ENCODE assay signal across 9 mouse cellular contexts in genomic region chr4:108406138-108406860, GRCm38 (mm10). TPM values are rescaled to one million over a fixed set of nuclear protein-coding genes. Genes with fewer than 3 reads are reported as not detected.
DNase-seq lines count a peak whose midpoint lies in the region; ATAC-seq and TF ChIP-seq lines count a peak whose summit lies in the region.
"Had no signal": no experiment of that assay in that cellular context is flagged by ENCODE, and none has a peak within 500 bp of the region (broad histone marks: within the 10 kb centered on the region; RNA-seq: fewer than 3 reads in every experiment).

No protein-coding gene starts in this region.

- 2% methylated on average over 52 of the region's 52 CpGs for WGBS in forebrain, embryonic 12.5 days
- 1% methylated on average over 52 of the region's 52 CpGs for WGBS in heart, embryonic 15.5 days
- WGBS in liver, embryonic 15.5 days (ENCODE audit: insufficient replicate concordance): 3% methylated on average over 52 of the region's 52 CpGs
- WGBS in neural tube, embryonic 13.5 days: 1% methylated on average over 51 of the region's 52 CpGs

- peak; percentile 75 for ATAC-seq in forebrain, embryonic 12.5 days (ENCODE audit: low FRiP score)
- ATAC-seq in heart, embryonic 15.5 days (replicated peaks; ENCODE audit: insufficient number of reproducible peaks, insufficient read depth, low FRiP score, low read depth): peak; percentile 74
- peak; percentile 40; the same call in 1 of the 2 replicates for ATAC-seq in liver, embryonic 15.5 days (ENCODE audit: insufficient read depth)
- ATAC-seq in neural tube, embryonic 13.5 days (ENCODE audit: low read depth): peak; percentile 86

- H3K27me3 ChIP-seq in forebrain, embryonic 12.5 days: 0 out of 2 replicates have a peak, but pooled peaks cover 2% of the 10 kb centered on the region
- no peaks in the 10 kb centered on the region for H3K27me3 ChIP-seq in heart, embryonic 15.5 days
- H3K27me3 ChIP-seq in liver, embryonic 15.5 days: peaks cover 47% of the 10 kb centered on the region
- no peaks in the 10 kb centered on the region for H3K27me3 ChIP-seq in neural tube, embryonic 13.5 days
- H3K27me3 ChIP-seq in testis, adult 2 months (ENCODE audit: control insufficient read depth, insufficient read depth, low read length): no peaks in the 10 kb centered on the region

- H3K4me1 ChIP-seq in forebrain, embryonic 12.5 days: peaks cover 19% of the 10 kb centered on the region
- peaks cover 22% of the 10 kb centered on the region for H3K4me1 ChIP-seq in heart, embryonic 15.5 days (replicated peaks)
- H3K4me1 ChIP-seq in liver, embryonic 15.5 days (replicated peaks): peaks cover 9% of the 10 kb centered on the region; the same call in 1 of the 2 replicates
- peaks cover 24% of the 10 kb centered on the region for H3K4me1 ChIP-seq in neural tube, embryonic 13.5 days (replicated peaks)
- peaks cover 10% of the 10 kb centered on the region for H3K4me1 ChIP-seq in testis, adult 2 months (ENCODE audit: control insufficient read depth, insufficient read depth, low read length)

- H3K9ac ChIP-seq in forebrain, embryonic 12.5 days: peak overlapping the region; percentile 68
- H3K9ac ChIP-seq in heart, embryonic 15.5 days: peak overlapping the region; percentile 66
- peak overlapping the region; percentile 39 for H3K9ac ChIP-seq in liver, embryonic 15.5 days
- peak overlapping the region; percentile 80 for H3K9ac ChIP-seq in neural tube, embryonic 13.5 days

- peak overlapping the region; percentile 73 for H3K4me2 ChIP-seq in forebrain, embryonic 12.5 days
- H3K4me2 ChIP-seq in heart, embryonic 15.5 days: peak overlapping the region; percentile 90
- H3K4me2 ChIP-seq in liver, embryonic 15.5 days: peak overlapping the region; percentile 67
- peak overlapping the region; percentile 84 for H3K4me2 ChIP-seq in neural tube, embryonic 13.5 days

- H3K36me3 ChIP-seq in forebrain, embryonic 12.5 days (replicated peaks): no peaks in the 10 kb centered on the region
- H3K36me3 ChIP-seq in heart, embryonic 15.5 days: peaks cover 11% of the 10 kb centered on the region
- H3K36me3 ChIP-seq in liver, embryonic 15.5 days (replicated peaks): no peaks in the 10 kb centered on the region
- peaks cover 7% of the 10 kb centered on the region; the same call in 1 of the 2 replicates for H3K36me3 ChIP-seq in neural tube, embryonic 13.5 days
- H3K36me3 ChIP-seq in testis, adult 2 months (ENCODE audit: control insufficient read depth, insufficient read depth, low read length): no peaks in the 10 kb centered on the region

- no peak for TF ChIP-seq CTCF in testis, adult 2 months (IDR thresholded peaks at IDR 0.05; ENCODE audit: control insufficient read depth, insufficient read depth, insufficient replicate concordance, low read depth, low read length)

- peak overlapping the region; percentile 49 for H3K4me3 ChIP-seq in forebrain, embryonic 12.5 days (replicated peaks)
- H3K4me3 ChIP-seq in heart, embryonic 15.5 days: peak overlapping the region; percentile 59
- peak overlapping the region; percentile 47 for H3K4me3 ChIP-seq in liver, embryonic 15.5 days (replicated peaks)
- H3K4me3 ChIP-seq in neural tube, embryonic 13.5 days: peak overlapping the region; percentile 51
- peak overlapping the region; percentile 85 for H3K4me3 ChIP-seq in testis, adult 2 months (ENCODE audit: control insufficient read depth, low read depth, low read length)

- peak; percentile 34 for TF ChIP-seq POLR2A in testis, adult 2 months (IDR thresholded peaks at IDR 0.05; ENCODE audit: control insufficient read depth, low read depth, low read length)

- H3K9me3 ChIP-seq in forebrain, embryonic 12.5 days: no peaks in the 10 kb centered on the region
- no peaks in the 10 kb centered on the region for H3K9me3 ChIP-seq in heart, embryonic 15.5 days (replicated peaks)
- H3K9me3 ChIP-seq in liver, embryonic 15.5 days (replicated peaks): no peaks in the 10 kb centered on the region
- H3K9me3 ChIP-seq in neural tube, embryonic 13.5 days: no peaks in the 10 kb centered on the region

- peak; percentile 5 for DNase-seq in spleen, adult 12 weeks (ENCODE audit: low spot score)
- no peak for DNase-seq in spleen, postnatal 14 days (ENCODE audit: low spot score in 2 of 2)
- peak; percentile 66 for DNase-seq in kidney, postnatal 14 days

- H3K27ac ChIP-seq in forebrain, embryonic 12.5 days: peak overlapping the region; percentile 46; the same call in 1 of the 2 replicates
- peak overlapping the region; percentile 84 for H3K27ac ChIP-seq in heart, embryonic 15.5 days
- peak overlapping the region; percentile 41; the same call in 1 of the 2 replicates for H3K27ac ChIP-seq in liver, embryonic 15.5 days (replicated peaks)
- peak overlapping the region; percentile 64 for H3K27ac ChIP-seq in neural tube, embryonic 13.5 days (replicated peaks)
- H3K27ac ChIP-seq in testis, adult 2 months (ENCODE audit: control insufficient read depth, insufficient read depth, low read depth, low read length): peak overlapping the region; percentile 37

RNA-seq across cellular contexts. Expression of gene Gpx7, which starts 0.5 kb away (rescaled TPM):
- polyA plus RNA-seq in forebrain, embryonic 12.5 days (2016; fragmentation: Nextera tagmentation; extraction: Ambion mirVana): 29.2 and 35.1 TPM in 2 replicates
- polyA plus RNA-seq in heart, embryonic 15.5 days (2015; fragmentation: Nextera tagmentation; extraction: Ambion mirVana): 60.4 and 60.6 TPM in 2 replicates
- 9.7 and 10.1 TPM in 2 replicates for polyA plus RNA-seq in liver, embryonic 15.5 days (2015; fragmentation: Nextera tagmentation; extraction: Ambion mirVana)
- 36.5 and 40.7 TPM in 2 replicates for polyA plus RNA-seq in neural tube, embryonic 13.5 days (2015; fragmentation: Nextera tagmentation; extraction: Ambion mirVana)
- polyA plus RNA-seq in testis, adult 2 months (2012; rRNA removed): 1.1 and 1.6 TPM in 2 replicates
- polyA plus RNA-seq: C2C12 had no signal

RNA-seq across cellular contexts. Expression of gene Shisal2a, which starts 23.1 kb away (rescaled TPM):
- 2.2 and 2.3 TPM in 2 replicates for polyA plus RNA-seq in forebrain, embryonic 12.5 days (2016; fragmentation: Nextera tagmentation; extraction: Ambion mirVana)
- 1.2 and 1.3 TPM in 2 replicates for polyA plus RNA-seq in heart, embryonic 15.5 days (2015; fragmentation: Nextera tagmentation; extraction: Ambion mirVana)
- 0.26 and 0.35 TPM in 2 replicates for polyA plus RNA-seq in liver, embryonic 15.5 days (2015; fragmentation: Nextera tagmentation; extraction: Ambion mirVana)
- 4.0 and 4.1 TPM in 2 replicates for polyA plus RNA-seq in neural tube, embryonic 13.5 days (2015; fragmentation: Nextera tagmentation; extraction: Ambion mirVana)
- 0.43 TPM in 1 of 2 replicates, not detected in the other for polyA plus RNA-seq in testis, adult 2 months (2012; rRNA removed)
- polyA plus RNA-seq: C2C12 had no signal

RNA-seq across cellular contexts. Expression of gene Tut4, which starts 52.9 kb away (rescaled TPM):
- 94.9 and 118 TPM in 2 replicates for polyA plus RNA-seq in forebrain, embryonic 12.5 days (2016; fragmentation: Nextera tagmentation; extraction: Ambion mirVana)
- polyA plus RNA-seq in heart, embryonic 15.5 days (2015; fragmentation: Nextera tagmentation; extraction: Ambion mirVana): 38.0 and 43.5 TPM in 2 replicates
- polyA plus RNA-seq in liver, embryonic 15.5 days (2015; fragmentation: Nextera tagmentation; extraction: Ambion mirVana): 16.4 and 17.6 TPM in 2 replicates
- 69.7 and 97.5 TPM in 2 replicates for polyA plus RNA-seq in neural tube, embryonic 13.5 days (2015; fragmentation: Nextera tagmentation; extraction: Ambion mirVana)
- 46.8 and 49.2 TPM in 2 replicates for polyA plus RNA-seq in testis, adult 2 months (2012; rRNA removed)

Comparison
In these comparisons a context has a peak if more than half of its experiments do, and no peak if none do; other contexts are left out.
1. DNase-seq: peak in spleen, adult 12 weeks (single experiment) and kidney, postnatal 14 days (single experiment); none in spleen, postnatal 14 days (0 of 2).
2. Peak in every context shown above with its lines, with median percentiles within 50 percentile points of each other: ATAC-seq, H3K27ac ChIP-seq, H3K4me2 ChIP-seq, H3K4me3 ChIP-seq and H3K9ac ChIP-seq.